Mouse (Mus musculus): ENCODE data around the gene Gnb1. TPM values are rescaled to one million over a fixed set of nuclear protein-coding genes. Genes with fewer than 3 reads are reported as not detected.
A peak's percentile ranks its signal among the peaks of the same experiment; 100 is the strongest.
"Not testable (repeated sequence)": the region's sequence is repeated elsewhere in the genome, so short reads cannot be mapped to it uniquely, and the experiment has no call there.

The Gnb1 gene
- polyA plus RNA-seq, 1 experiment from 2014 or later = 585 TPM

- ATAC-seq (ENCODE audit: insufficient read depth) (no peak), DNase-seq (no peak)
- H3K9me3 ChIP-seq (ENCODE audit: low read depth, low read length) = no peaks in the 10 kb centered on the region
- no peaks in the 10 kb centered on the region for H3K36me3 ChIP-seq (ENCODE audit: insufficient read depth)
- no peaks in the 10 kb centered on the region; the same call in 1 of the 2 replicates for H3K27me3 ChIP-seq (ENCODE audit: insufficient read depth, low read length)
- TF ChIP-seq CTCF (IDR thresholded peaks at IDR 0.05; ENCODE audit: low read depth) = no peak
- H3K27ac ChIP-seq (ENCODE audit: low read depth) = no peak overlapping the region
- WGBS = 81% methylated on average over 7 of the region's 7 CpGs
- H3K4me1 ChIP-seq (ENCODE audit: insufficient read depth) = no peaks in the 10 kb centered on the region
- no peak overlapping the region for H3K4me2 ChIP-seq
- no peak overlapping the region for H3K9ac ChIP-seq
- no peak overlapping the region for H3K4me3 ChIP-seq (ENCODE audit: low read depth, low read length)
Observed at GRCm38 (mm10) chr4:155470997-155471396, 20.2 kb upstream of the Gnb1 start.

GRCm38 (mm10) chr4:155471406-155471805 lies 19.8 kb upstream of the Gnb1 start:
- no peak overlapping the region for H3K4me3 ChIP-seq (ENCODE audit: low read depth, low read length)
- 83% methylated on average over 7 of the region's 7 CpGs for WGBS
- no peak for TF ChIP-seq CTCF (IDR thresholded peaks at IDR 0.05; ENCODE audit: low read depth)
- no peak for ATAC-seq (ENCODE audit: insufficient read depth)
- no peaks in the 10 kb centered on the region; the same call in 1 of the 2 replicates for H3K27me3 ChIP-seq (ENCODE audit: insufficient read depth, low read length)
- H3K36me3 ChIP-seq (ENCODE audit: insufficient read depth) = no peaks in the 10 kb centered on the region
- H3K9ac ChIP-seq = no peak overlapping the region
- H3K4me2 ChIP-seq = no peak overlapping the region
- no peaks in the 10 kb centered on the region for H3K9me3 ChIP-seq (ENCODE audit: low read depth, low read length)
- no peaks in the 10 kb centered on the region for H3K4me1 ChIP-seq (ENCODE audit: insufficient read depth)
- DNase-seq = no peak
- no peak overlapping the region for H3K27ac ChIP-seq (ENCODE audit: low read depth)

- DNase-seq (no peak), ATAC-seq (ENCODE audit: insufficient read depth) (no peak)
- no peaks in the 10 kb centered on the region for H3K4me1 ChIP-seq (ENCODE audit: insufficient read depth)
- no peak overlapping the region for H3K27ac ChIP-seq (ENCODE audit: low read depth)
- H3K36me3 ChIP-seq (ENCODE audit: insufficient read depth) = no peaks in the 10 kb centered on the region
- H3K9me3 ChIP-seq (ENCODE audit: low read depth, low read length) = no peaks in the 10 kb centered on the region
- WGBS = 56% methylated on average over 3 of the region's 3 CpGs
- no peak overlapping the region for H3K9ac ChIP-seq
- H3K27me3 ChIP-seq (ENCODE audit: insufficient read depth, low read length) = no peaks in the 10 kb centered on the region; the same call in 1 of the 2 replicates
- no peak for TF ChIP-seq CTCF (IDR thresholded peaks at IDR 0.05; ENCODE audit: low read depth)
- no peak overlapping the region for H3K4me3 ChIP-seq (ENCODE audit: low read depth, low read length)
- no peak overlapping the region for H3K4me2 ChIP-seq
Observed at GRCm38 (mm10) chr4:155472716-155473290, 18.4 kb upstream of the Gnb1 start.

- no peak overlapping the region for H3K27ac ChIP-seq (ENCODE audit: low read depth)
- 44% methylated on average over 5 of the region's 5 CpGs for WGBS
- no peak for ATAC-seq (ENCODE audit: insufficient read depth)
Observed at GRCm38 (mm10) chr4:155473319-155473718, 17.8 kb upstream of the Gnb1 start.

DNA sequence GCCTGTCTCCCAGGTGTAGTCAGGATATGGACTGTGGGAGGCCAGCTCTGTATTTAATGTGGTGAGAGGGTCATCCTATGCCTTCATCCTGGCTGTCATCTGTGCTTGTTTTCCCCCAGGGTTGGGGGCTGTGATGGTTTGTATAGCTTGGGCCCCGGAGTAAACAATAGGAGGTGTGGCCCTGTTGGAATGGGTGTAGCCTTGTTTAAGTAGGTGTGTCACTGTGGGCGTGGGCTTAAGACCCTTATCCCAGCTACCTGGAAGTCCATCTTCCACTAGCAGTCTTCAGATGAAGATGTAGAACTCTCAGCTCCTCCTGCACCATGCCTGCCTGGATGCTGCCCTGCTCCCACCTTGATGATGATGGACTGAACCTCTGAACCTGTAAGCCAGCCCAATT lies 17.4 kb upstream of the Gnb1 start:
- not testable (repeated sequence) for H3K4me1 ChIP-seq (ENCODE audit: insufficient read depth); ATAC-seq (ENCODE audit: insufficient read depth); H3K27ac ChIP-seq (ENCODE audit: low read depth); H3K4me3 ChIP-seq (ENCODE audit: low read depth, low read length); H3K4me2 ChIP-seq; H3K9ac ChIP-seq; H3K27me3 ChIP-seq (ENCODE audit: insufficient read depth, low read length); H3K9me3 ChIP-seq (ENCODE audit: low read depth, low read length); H3K36me3 ChIP-seq (ENCODE audit: insufficient read depth); DNase-seq
- WGBS = 41% methylated on average over 2 of the region's 2 CpGs

More at GRCm38 (mm10) chr4:155473319-155473718, 17.8 kb upstream of the Gnb1 start:
- no peak overlapping the region for H3K9ac ChIP-seq
- no peaks in the 10 kb centered on the region for H3K36me3 ChIP-seq (ENCODE audit: insufficient read depth)
- H3K9me3 ChIP-seq (ENCODE audit: low read depth, low read length) = no peaks in the 10 kb centered on the region
- H3K4me3 ChIP-seq (ENCODE audit: low read depth, low read length) = no peak overlapping the region
- H3K27me3 ChIP-seq (ENCODE audit: insufficient read depth, low read length) = no peaks in the 10 kb centered on the region; the same call in 1 of the 2 replicates
- H3K4me2 ChIP-seq = no peak overlapping the region
- peak; percentile 17 for DNase-seq
- no peaks in the 10 kb centered on the region for H3K4me1 ChIP-seq (ENCODE audit: insufficient read depth)
- TF ChIP-seq CTCF (IDR thresholded peaks at IDR 0.05; ENCODE audit: low read depth) = no peak

DNA sequence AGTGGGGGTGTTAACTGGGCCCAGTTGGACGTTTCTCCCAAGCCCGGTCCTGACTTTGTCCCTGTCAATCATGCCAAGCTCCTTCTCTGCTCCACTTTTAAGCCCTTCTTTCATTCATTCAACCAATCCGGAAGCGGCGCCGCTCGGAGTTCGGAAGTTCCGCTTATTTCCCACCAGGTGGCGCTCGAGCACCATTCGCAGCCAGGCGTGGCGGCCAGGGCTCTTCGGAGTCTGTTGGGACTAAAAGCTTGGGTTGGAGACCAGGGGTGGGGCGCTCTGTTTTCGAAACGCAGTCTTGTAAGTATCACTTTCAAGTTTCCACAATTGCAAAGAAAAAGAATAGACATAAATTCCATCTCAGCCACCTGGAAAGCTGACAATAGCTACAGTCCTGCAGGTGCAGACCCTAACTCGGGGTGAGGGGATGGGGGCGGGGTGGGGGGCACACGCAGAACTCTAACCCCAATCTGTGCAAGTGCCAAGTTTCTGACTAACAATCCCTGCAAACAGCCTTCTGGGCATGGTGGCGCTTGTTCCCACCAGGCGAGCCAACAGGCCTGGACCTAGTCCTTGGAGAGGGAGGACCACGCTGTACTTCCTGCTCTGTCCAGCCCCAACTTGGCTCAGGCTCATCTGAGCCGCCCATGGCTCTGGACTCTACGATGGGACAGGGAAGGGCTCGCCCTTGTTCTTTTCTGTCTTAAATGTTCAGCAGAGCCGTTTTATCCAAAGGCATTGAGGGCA lies 9.6 kb upstream of the Gnb1 start:
- no peak overlapping the region for H3K27ac ChIP-seq (ENCODE audit: low read depth)
- whole genome bisulfite sequencing = 20% methylated on average over 28 of the region's 28 CpGs

DNA sequence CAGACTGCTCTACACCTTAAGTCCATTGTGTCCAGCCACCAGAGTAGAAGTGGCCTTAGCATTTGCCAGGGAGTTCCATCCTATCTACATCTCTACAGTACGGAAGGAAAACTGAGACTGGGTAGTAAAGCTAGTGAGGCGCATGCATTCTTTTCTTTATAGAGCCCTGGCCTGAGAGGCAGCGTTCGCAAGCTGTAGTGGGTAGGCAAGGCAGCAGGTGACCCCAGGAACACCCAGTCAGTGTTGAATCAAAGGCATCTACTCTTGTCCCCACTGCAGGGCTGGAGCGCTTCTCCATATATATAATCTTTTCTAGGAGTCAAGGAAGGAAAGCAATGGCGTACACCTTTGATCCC lies 9.1 kb upstream of the Gnb1 start:
- Histone ChIP-seq H3K27me3 (ENCODE audit: insufficient read depth, low read length) (no peaks in the 10 kb centered on the region), H3K27ac (ENCODE audit: low read depth) (no peak overlapping the region), H3K4me1 (ENCODE audit: insufficient read depth) (0 out of 2 replicates have a peak, but pooled peaks cover 5% of the 10 kb centered on the region), H3K9me3 (ENCODE audit: low read depth, low read length) (no peaks in the 10 kb centered on the region), H3K9ac (no peak overlapping the region), H3K4me2 (no peak overlapping the region; the same call in 1 of the 2 replicates), H3K4me3 (ENCODE audit: low read depth, low read length) (no peak overlapping the region), H3K36me3 (ENCODE audit: insufficient read depth) (no peaks in the 10 kb centered on the region)
- no peak for TF ChIP-seq CTCF (IDR thresholded peaks at IDR 0.05; ENCODE audit: low read depth)
- DNase-seq (no peak), ATAC-seq (ENCODE audit: insufficient read depth) (no peak)
- WGBS = 90% methylated on average over 6 of the region's 6 CpGs

More for the DNA sequence above, 9.6 kb upstream of the Gnb1 start:
- peak; percentile 90 for DNase-seq
- H3K4me1 ChIP-seq (ENCODE audit: insufficient read depth) = 0 out of 2 replicates have a peak, but pooled peaks cover under 1% of the 10 kb centered on the region
- H3K4me3 ChIP-seq (ENCODE audit: low read depth, low read length) = 0 out of 2 replicates have a peak overlapping the region, but pooled peaks have one; percentile 10
- H3K27me3 ChIP-seq (ENCODE audit: insufficient read depth, low read length) = no peaks in the 10 kb centered on the region
- H3K9me3 ChIP-seq (ENCODE audit: low read depth, low read length) = no peaks in the 10 kb centered on the region
- TF ChIP-seq CTCF (IDR thresholded peaks at IDR 0.05; ENCODE audit: low read depth) = peak; percentile 98
- peak overlapping the region; percentile 52 for H3K4me2 ChIP-seq
- H3K9ac ChIP-seq = no peak overlapping the region
- H3K36me3 ChIP-seq (ENCODE audit: insufficient read depth) = no peaks in the 10 kb centered on the region
- peak; percentile 83 for ATAC-seq (ENCODE audit: insufficient read depth)
